Mouse (Mus musculus) natural killer cell, adult 2 months (primary cell): ENCODE data around the gene Cuedc1.

ENCODE experiments used
- DNase-seq, 2 experiments: peaks; one replicate each; pipeline ENCODE4 v3.0.0; 2022; ENCODE audit warnings: low spot score in 2 of 2

The Cuedc1 gene

GRCm38 (mm10) chr11:88098021-88098729 lies at the start of gene Cuedc1:
Cuedc1 (plus strand) TSS chr11:88098058.
- no peak for DNase-seq

- peak in 1 of 2 experiments; percentile 30 for DNase-seq
Observed at GRCm38 (mm10) chr11:88048961-88049670, 48.7 kb upstream of the Cuedc1 start.

- no peak for DNase-seq
Observed at GRCm38 (mm10) chr11:88049732-88050131, 48.1 kb upstream of the Cuedc1 start.

- DNase-seq = no peak
Observed at GRCm38 (mm10) chr11:88052638-88053037, 45.2 kb upstream of the Cuedc1 start.

- no peak for DNase-seq
Observed at GRCm38 (mm10) chr11:88053821-88054220, 44.0 kb upstream of the Cuedc1 start.

- peak; percentile 53 to 70 for DNase-seq
Observed at GRCm38 (mm10) chr11:88054589-88054988, 43.3 kb upstream of the Cuedc1 start.

- DNase-seq = no peak
Observed at GRCm38 (mm10) chr11:88055777-88056176, 42.1 kb upstream of the Cuedc1 start.

GRCm38 (mm10) chr11:88057788-88058187 lies 40.1 kb upstream of the Cuedc1 start:
- no peak for DNase-seq

GRCm38 (mm10) chr11:88059141-88059540 lies 38.7 kb upstream of the Cuedc1 start:
- peak; percentile 46 to 47 for DNase-seq

GRCm38 (mm10) chr11:88061892-88062625 lies 35.8 kb upstream of the Cuedc1 start:
- DNase-seq = peak in 1 of 2 experiments; percentile 29

GRCm38 (mm10) chr11:88065732-88066131 lies 32.1 kb upstream of the Cuedc1 start:
- no peak for DNase-seq

- DNase-seq = no peak
Observed at GRCm38 (mm10) chr11:88067191-88067585, 30.7 kb upstream of the Cuedc1 start.

- peak; percentile 72 to 77 for DNase-seq
Observed at GRCm38 (mm10) chr11:88067586-88068410, 30.1 kb upstream of the Cuedc1 start, which contains the start of gene Vezf1. Vezf1 (plus strand) TSS chr11:88068279.

- peak; percentile 75 to 79 for DNase-seq
Observed at GRCm38 (mm10) chr11:88068411-88069245, 29.2 kb upstream of the Cuedc1 start.

GRCm38 (mm10) chr11:88069246-88069570 lies 28.6 kb upstream of the Cuedc1 start:
- no peak for DNase-seq

- peak in 1 of 2 experiments; percentile 17 for DNase-seq
Observed at GRCm38 (mm10) chr11:88070392-88070791, 27.5 kb upstream of the Cuedc1 start.

GRCm38 (mm10) chr11:88071113-88071512 lies 26.7 kb upstream of the Cuedc1 start:
- DNase-seq = no peak

- peak in 1 of 2 experiments; percentile 5 for DNase-seq
Observed at GRCm38 (mm10) chr11:88073343-88073875, 24.4 kb upstream of the Cuedc1 start.

- DNase-seq = no peak
Observed at GRCm38 (mm10) chr11:88075701-88076100, 22.2 kb upstream of the Cuedc1 start.

GRCm38 (mm10) chr11:88076394-88076793 lies 21.5 kb upstream of the Cuedc1 start:
- DNase-seq = no peak
